Mouse (Mus musculus) CD4-positive helper T cell, adult 2 months (primary cell): ENCODE measurements around the gene Brca2.

Experiments
- DNase-seq: peaks from one replicate; pipeline ENCODE4 v3.0.0-alpha.2; 2012; ENCODE audit warnings: low read depth, missing footprints, low spot score

Gene Brca2

DNA sequence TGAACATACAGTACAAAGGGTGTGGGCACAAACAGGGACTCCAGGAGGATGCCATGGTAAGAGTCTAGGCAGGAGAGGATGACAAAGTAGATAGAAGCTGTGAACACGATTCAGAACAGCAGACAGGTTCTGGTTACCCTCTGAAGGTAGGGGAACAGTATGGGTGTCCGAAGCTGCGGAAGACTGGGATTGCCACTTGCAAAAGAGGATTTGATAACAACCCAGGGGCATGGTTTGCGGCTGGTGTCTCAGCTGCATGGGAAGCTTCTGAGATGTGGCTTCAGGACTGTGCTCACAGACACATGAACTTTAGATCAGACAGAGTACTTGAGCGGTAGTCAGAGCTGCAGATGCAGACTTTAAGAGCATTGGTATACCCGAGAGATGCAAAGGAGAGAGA is 42.0 kb downstream of the Brca2 start:
- DNase-seq, result no peak

DNA sequence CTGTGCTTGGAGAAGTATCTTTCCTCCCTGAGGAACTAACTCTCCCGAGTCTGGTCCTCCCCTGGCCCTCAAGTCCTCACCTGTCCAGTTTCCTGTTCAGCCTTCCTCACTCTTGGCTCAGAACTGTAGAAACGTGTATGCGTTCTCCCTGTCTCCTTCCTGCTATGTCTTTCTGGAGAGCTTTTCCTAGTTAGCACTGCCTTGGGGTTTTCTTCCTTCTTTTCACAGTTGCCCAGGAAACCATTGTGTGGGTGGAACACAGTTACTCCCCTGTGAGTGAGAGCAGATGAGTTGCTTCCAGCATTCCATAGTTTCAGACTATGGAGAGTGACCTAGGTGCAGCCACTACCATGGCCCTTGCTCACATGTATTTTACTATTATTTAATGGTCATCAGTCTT is 43.8 kb downstream of the Brca2 start:
- DNase-seq, result no peak

DNA sequence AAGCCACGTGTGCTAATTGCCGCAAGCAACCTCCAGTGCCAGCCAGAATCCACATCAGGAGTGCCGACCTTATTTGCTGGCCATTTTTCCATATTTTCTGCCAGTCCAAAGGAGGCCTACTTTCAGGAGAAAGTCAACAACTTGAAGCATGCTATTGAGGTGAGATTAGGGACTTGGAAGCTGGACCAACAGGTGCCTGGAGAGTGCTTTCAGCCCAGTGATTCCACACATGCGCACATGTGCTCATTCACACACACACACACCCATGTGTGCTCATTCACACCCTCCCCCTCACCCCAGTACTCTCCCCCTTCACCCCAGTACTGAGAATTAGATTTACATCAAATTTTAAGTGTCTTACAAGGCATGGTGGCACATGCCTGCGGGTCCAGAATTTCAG is 44.5 kb downstream of the Brca2 start:
- no peak for DNase-seq

DNA sequence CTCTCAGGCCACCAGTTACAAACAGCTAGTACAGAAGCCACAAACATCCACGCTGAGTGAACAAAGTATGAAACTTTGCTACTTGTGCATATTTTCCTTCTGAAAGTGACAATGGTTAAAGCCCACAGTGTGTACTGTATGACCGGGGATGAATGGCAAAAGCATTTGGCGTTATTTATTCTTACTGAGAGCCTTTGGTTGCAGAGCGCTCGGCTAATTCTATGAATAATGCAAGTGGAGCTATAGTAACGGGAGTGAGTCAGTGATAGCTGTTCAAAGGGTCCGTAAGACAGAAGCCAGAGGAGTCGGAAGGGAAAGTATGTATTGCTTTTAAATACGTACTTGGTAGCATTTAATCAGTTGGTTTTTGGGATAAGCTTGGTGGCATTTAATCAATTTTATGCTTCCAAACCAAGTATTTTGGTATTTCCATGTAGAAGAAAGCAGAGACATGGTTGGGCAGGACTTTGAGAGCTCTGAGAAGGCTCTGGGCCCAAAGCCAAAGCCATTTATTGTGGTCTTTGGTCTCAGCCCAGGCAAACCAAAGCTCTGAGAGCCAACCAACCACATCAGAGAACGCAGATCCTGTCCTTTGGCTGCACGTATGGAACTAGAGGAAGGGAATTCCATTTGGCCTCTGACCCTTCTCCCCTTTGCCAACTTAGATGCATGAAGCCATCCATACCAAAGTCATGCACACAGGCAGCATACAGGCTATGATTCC is 48.2 kb downstream of the Brca2 start:
- DNase-seq, result no peak

DNA sequence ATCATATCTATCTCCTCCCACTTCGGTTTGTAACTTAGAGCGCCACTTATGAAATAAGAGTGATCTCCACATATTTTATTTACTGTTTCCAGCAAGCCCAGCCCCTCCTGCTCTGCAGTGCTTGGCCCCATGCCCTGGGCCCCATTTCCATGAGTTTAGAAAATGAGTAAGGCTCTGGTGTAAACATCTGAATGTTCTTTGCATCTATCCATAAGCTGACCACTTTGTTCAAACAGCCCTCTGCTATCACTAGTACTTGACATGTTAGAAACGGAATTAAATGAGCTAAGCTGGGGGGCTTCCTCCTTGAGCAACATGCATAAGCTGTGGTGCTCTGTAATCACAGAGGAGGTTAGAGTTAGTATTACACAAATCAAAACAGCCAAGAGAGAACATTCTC is 52.0 kb downstream of the Brca2 start:
- no peak for DNase-seq

DNA sequence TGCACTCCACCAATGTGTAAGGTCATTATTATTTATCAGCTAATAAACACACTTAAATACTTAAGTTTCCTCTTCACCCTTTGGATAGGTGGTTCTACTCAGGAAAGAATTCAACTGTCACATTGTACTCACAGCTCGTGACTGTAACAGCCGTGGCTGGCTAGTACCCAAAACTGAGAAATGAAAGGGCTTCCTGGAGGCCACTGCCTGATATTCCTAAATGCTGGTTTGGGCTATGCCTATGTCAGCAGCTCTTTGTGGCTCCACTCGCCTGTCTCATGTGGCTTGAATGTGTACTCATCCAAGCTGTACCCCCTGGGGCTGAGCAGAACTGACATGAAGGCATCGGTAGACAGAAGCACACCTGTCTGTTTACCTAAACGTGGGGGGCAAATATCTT is 52.5 kb downstream of the Brca2 start:
- DNase-seq, result no peak

DNA sequence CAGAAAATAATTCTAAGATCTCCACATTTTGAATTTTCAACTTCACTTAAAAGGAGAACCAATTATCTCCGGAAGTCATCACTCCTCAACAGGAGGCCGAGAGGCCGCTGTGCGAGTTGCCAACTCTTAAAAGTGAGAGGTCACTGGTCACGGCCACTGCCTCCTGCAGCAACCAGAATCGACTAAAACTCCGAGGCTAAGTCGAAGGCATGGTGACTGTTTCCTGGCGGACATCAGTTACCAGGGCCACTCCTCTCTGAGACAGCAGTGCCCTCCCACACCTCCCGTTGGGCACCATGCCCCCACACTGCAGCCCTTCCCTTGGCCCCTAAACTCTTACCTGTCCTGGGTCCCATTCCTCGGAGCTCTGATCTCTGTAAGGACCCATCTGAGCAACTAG is 54.4 kb downstream of the Brca2 start:
- DNase-seq, result no peak

DNA sequence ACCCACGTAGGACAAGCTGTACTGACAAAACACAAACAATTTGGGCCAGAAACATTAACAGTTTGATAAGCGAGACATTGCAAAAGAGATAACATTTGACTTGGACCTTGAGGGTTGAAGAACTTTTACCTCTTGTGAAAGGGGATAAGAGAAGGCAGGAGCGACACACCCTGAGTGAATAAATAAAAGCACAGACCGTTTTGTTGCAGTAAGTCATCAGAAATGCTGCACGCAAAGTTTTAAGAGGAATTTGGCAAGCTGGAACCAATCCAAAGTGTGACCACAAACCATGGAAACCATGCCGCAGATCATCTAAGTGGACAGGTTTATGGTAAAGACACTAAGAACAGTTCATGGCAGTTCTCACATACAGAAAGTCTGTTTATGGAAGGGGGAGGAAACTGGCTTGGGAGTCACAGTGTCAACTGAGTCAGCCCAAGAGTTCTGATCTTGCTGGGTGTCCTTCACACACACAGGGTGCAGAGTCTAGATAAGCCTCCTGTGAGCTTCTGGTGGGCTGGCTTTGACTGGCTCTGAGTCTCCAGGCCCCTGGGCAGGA is 56.3 kb downstream of the Brca2 start:
- DNase-seq, result no peak

DNA sequence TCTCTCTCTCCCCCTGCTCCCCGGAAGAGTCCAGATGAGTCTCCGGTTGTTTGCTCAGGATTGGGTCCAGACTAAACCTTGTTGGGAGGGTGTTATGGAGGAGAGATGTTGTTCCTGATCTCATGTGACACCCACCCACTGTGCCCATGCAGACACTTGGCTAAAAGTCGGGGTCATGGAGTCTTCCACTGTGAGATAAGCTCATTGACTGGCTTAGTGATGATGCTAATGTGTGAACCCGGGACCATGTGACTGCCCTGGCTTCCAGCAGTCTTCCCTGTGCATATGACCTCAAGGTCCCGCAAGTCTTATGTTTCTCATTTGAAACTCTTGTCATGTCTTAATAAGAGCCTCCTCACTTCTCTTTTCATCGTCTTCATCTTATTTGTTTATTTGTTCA is 58.8 kb downstream of the Brca2 start:
- DNase-seq, result no peak

DNA sequence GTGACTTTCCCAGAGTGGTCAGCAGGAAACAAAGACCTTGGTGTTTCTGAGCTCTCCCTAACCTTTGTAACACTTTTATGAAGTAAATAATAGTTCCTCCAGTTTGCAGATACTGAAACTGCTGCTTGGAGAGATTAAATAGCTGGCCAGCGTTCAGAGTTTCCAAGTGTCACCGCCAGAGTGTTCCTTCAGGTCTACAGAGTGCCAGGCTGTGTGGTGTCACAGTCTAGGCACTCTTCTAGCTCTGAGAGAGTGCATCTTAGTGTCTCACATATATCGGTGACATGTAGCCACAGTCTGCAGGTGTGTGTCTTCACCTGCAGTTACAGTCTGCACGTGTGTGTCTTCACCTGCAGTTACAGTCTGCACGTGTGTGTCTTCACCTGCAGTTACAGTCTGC is 60.8 kb downstream of the Brca2 start:
- DNase-seq, result no peak

DNA sequence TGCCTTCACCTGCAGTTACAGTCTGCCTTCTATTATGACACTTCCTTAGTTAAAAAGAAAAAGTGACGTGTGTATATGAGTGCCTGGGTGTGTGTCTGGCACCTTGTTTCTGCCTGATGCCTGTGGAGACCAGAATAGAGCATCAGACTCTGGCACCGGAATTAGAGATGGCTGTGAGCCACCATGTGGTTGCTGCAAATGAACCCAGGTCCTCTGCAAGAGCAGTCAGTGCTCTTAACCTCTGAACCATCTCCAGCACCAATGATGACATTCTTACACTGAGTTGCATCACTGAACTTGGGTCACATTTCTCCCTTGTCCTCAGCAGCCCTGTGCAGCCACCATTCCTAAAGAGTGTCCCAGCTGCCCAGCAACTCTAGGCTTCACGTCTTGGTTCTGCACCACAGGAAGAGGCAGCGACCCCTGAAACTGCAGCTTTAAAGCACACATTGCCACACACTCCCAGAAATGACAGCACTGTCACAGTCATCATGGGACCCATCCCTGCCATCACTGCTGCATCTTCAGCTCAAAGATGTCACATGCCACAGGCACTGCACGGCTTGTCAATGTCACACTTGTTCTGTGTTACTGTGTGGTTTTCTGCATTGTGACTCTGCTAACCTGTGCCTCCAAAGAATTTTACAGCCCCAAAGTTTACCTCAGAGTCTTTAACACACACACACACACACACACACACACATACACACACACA is 61.3 kb downstream of the Brca2 start:
- DNase-seq, result no peak

DNA sequence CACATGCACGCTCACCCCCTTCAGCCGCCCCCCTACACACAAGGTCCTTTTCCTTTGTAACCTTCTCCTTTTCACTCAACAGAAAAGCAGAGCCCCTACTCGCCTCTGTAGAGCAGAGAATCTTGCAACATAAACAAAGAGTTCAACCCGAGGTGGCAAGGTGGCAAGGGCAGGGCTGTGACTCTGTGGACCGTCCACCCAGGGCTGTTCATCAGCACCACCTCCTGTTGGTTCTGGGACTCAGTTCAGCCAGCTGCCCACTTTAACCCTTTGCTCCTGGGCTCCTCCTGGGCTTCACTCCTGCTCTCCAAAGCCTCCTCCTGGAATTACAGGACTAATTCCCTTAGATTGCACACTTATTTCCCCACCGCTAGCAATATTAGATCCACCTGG is 61.9 kb downstream of the Brca2 start:
- no peak for DNase-seq

DNA sequence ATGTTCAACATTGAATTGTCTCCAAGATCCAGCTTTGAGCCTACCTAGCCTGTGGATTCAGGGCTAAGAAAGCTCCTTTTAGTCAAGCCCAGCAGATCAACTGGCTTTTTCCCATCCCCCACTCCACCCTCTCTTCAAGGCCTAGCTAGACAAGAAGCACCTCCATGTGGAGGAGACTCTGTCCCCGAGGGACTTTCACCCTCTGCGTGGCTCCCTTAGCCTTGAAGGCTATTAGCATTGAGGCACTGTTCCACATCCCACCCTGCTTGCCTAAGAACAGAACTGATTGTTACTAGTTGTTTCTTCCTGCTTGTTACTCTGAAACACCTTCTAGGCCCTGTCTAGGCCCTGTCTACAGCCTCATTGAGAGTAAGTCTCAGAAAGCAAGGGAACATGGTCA is 67.5 kb downstream of the Brca2 start:
- no peak for DNase-seq

DNA sequence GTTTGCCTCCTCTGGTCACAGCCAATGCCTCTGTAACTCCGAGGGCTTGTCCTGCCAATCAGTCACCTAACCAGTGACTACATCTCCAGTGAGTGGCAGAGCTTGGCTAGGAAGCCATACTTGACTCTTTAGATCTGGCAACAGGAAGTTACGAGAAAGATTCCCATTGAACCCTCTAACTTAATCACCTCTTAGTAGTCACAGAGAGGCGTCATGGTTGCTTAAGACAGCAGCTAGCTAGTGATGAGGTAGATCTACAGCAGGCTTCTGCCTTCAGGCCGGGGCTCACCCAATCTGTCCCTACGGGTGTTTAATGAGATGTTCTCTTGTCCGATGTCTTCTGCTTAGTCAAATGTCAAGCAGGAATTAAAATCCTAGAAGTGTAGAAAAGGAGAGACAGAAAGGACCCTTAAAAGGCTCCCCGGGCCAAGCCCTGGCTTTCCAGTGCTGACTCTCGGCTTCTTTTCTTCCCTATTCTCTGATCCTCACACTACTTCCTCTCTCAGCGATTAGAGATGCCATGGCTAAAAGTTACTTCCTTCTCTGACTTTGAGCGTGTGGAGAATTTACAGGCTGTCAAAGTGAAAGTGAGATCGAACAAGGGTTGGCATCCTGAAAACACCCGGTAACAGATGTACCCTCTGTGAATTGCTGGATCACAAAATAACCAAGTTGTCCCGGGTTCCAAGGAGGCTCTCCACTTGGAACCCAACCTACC is 69.9 kb downstream of the Brca2 start:
- peak; percentile 67 for DNase-seq

DNA sequence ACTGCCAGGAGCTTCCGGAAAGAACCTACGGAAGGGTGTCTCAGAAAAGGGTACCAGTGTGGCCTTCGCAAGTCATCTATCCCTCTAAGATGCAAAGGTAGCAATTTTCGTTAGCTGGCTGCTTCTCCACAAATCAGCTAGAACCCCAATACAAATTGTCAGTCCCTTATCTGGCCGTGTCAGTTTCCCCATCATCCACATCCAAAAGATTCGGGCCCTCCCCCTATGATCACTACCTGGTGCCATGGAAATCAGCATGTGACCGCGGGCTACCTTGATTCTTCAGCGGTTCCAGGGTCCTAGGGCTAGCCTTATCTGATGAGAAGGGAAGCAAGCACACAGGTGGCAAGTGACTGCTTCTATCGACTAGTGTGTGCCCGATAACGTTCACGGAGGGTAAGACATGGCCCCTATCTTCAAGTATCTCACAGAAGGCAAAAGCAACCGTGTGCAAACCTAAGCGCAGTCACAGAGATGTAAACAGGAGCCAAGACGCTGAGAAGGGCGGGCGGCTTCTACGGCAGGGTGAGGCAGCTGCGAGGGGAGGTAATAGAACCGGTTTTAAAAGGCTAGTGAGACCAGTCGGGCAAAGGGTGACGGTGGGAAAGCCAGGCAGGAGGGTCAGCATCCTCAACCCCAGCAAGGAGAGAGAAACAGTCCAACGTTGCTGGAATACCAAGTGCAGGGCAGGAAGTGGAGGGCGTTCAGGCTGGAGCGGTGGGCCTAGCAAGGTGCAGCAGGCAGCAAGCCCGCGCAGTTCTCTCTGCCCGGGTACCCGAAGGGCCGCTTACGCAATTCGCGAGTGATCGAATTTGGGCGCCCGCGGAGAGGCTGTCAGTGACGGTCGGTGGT is 70.7 kb downstream of the Brca2 start:
- DNase-seq, result peak; percentile 76

DNA sequence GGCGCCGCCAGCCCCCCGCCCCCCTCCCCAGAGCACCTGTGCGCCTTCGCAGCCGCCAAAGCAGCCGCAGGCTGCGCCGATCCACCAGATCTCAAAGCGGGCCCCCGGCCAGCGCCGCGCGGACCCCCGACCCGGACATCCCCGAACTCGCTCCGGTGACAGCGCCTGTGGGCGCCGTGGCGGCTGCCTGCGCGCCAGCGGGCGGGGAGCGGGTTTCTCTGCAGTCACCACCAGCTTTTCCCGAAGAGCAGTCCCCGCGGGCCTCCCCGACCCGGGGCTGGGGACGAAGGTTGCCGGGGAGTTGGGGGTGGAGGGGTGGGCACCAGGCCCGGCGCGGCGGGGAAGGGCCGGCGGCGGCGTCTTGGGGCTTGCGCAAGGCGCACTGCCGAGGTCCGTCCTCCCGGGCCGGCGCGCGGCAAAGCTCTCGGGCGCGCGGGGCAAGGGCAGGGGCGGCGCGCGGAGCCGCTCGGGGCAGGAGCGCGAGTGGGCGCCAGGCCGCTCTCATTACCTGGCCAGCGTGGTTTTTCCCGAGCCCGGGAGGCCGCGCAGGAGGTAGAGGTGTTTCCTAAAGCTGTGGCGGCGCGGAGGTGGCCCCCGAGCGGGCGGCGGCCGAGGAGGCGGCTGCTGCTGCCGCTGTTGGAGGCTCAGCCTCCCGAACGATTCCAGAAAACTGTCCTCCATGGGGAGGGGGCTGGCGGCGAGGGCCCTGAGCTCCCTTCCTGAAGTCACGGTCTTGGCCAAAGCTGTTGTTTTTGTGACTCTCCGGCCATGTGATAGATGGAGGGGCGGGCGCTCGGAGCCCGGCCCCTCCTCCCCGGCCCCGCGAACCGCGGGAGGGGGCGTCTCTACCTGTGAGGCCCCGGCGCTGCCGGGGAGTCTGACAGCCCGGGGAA is 71.6 kb downstream of the Brca2 start:
- peak; percentile 87 for DNase-seq

DNA sequence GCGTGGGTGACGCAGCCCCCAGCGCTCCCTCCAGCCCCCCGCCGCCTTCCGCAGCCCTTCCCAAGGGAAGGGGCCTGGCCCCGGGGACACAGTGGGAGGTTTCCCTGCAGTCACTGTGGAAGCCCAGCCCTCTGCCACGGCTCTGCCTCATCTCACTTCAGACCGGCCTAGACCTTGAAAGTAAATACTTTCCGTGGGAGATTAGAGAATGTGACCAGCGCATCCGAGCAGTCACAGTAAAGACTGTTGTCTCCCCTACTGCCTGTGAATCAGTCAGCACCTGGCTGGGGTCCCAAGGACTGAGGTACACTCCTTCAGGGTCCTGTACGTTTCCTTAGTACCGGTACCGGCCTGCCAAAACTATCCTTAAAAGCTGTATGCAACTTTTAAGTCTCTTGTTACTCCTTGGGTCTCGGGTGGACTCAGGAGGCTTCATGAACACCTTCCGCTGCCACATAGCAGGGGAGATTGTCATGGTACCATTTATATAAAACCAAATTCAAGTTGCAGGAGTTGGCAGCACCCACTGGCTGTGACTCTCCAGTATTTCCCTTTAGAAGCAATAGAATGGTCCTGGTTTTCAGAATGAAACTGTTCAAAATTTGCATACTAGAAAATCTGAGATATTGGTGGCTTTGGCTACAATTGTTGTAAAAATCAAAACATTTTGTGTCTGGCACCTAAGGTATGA is 72.4 kb downstream of the Brca2 start:
- no peak for DNase-seq

DNA sequence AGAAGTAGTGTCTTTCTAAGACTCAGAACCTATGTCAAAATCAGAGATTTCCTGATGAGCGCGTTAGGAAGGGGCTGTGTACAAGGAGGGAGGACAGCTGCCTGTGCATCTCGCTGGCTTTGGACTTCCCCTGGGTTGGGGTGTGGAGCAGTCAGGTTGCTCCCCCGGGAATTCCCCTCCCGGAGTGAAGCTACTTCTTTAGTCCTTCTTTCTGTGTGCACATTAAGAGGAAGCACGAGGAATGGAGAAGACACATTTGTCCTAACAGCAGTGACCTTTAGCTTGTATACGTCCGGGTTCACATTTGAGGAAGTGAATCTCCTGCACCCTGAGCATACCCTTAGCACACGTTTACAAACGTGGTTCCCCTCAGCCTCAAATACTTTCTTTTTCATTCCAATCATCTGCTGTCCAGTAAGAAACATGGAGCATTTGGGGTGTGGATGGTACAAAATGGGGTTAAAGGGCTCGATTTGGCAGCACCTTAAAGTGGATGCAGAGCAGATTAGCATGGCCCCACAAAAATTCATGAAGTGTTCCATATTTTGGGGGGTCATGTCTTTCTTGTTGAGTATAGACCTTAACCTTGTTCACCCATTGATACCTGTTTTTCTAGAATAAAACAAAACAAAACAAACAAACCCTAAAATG is 73.1 kb downstream of the Brca2 start:
- DNase-seq, result peak; percentile 62

DNA sequence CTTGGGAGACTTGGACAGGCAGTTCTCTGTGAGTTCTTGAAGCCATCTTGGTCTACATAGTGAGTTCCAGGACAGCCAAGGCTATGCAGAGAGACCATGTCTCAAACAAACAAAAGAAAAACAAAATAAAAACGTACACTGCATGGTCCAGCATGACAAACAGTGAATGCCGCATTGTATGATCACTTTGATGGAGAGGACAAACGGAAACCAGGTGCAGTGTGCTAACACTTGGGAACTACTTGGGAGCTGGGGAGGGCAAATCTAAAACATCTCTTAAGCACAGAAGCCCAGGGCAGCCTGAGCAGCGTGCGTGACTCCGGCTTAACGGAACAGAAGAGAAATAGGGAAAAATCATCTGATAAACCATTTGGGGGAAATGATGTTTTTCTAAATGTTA is 74.7 kb downstream of the Brca2 start, which contains the start of gene N4bp2l1:
N4bp2l1 (minus strand) TSS at position 101 of the 400 bp plus-strand sequence.
- DNase-seq, result no peak
